Mouse (Mus musculus) kidney, postnatal 0 days (tissue): ENCODE data around the gene Cd180. TPM values are rescaled to one million over a fixed set of nuclear protein-coding genes. Genes with fewer than 3 reads are reported as not detected.

Source experiments
- ATAC-seq: fragments of 200-750 bp; cut with Nextera tagmentation; replicated peaks from 2 replicates; pipeline ENCODE4 v1.8.0; 2017; ENCODE audit warnings: low read depth, moderate number of reproducible peaks, moderate TSS enrichment, moderate library complexity; ENCODE audit not compliant: low FRiP score
- DNase-seq: peaks from one replicate; pipeline ENCODE4 v3.0.0-alpha.2; 2016; ENCODE audit warnings: low spot score
- H3K27ac ChIP-seq: fragments of 300-500 bp; sonication (generic); 2 replicates; pipeline ENCODE4 v1.5.1; 2014; ENCODE audit warnings: mild to moderate bottlenecking
- H3K27me3 ChIP-seq: fragments of 300-500 bp; sonication (generic); 2 replicates; pipeline ENCODE4 v1.6.1; 2014; ENCODE audit warnings: low read length, mixed read lengths; ENCODE audit not compliant: insufficient read depth
- H3K36me3 ChIP-seq: fragments of 300-500 bp; sonication (generic); 2 replicates; pipeline ENCODE4 v1.6.1; 2014; ENCODE audit warnings: low read length, mixed read lengths; ENCODE audit not compliant: insufficient read depth
- H3K4me1 ChIP-seq: fragments of 300-500 bp; sonication (generic); replicated peaks from 2 replicates; pipeline ENCODE4 v1.6.1; 2014; ENCODE audit warnings: antibody characterized with exemption, low read length, mixed read lengths; ENCODE audit not compliant: insufficient read depth
- H3K4me2 ChIP-seq: fragments of 300-500 bp; sonication (generic); 2 replicates; pipeline ENCODE4 v1.6.1; 2014; ENCODE audit warnings: mild to moderate bottlenecking, low read length, moderate library complexity, mixed read lengths
- H3K4me3 ChIP-seq: fragments of 300-500 bp; sonication (generic); replicated peaks from 2 replicates; pipeline ENCODE4 v1.5.1; 2014; ENCODE audit warnings: low read depth, low read length
- H3K9ac ChIP-seq: fragments of 300-500 bp; sonication (generic); 2 replicates; pipeline ENCODE4 v1.6.1; 2014; ENCODE audit warnings: low read depth, low read length
- H3K9me3 ChIP-seq: fragments of 300-500 bp; sonication (generic); replicated peaks from 2 replicates; pipeline ENCODE4 v1.6.1; 2016; ENCODE audit warnings: low read length, inconsistent platforms, mixed read lengths
- CTCF ChIP-seq: IDR thresholded peaks from 2 replicates; pipeline ENCODE4 v1.5.1; 2016; ENCODE audit warnings: antibody characterized with exemption, low read depth, mild to moderate bottlenecking, moderate library complexity
- whole genome bisulfite sequencing: fragments of 180-500 bp; shearing (Covaris S2); extraction: QIAGEN DNeasy Blood & Tissue Kit; methylation state at CpG from one replicate; pipeline ENCODE4 v1.1.7; 2014; 5-methylcytosine and 5-hydroxymethylcytosine counted together
- polyA plus RNA-seq: library from polyadenylated mRNA; unstranded; fragments of >200 nt; fragmentation: Nextera tagmentation; extraction: Ambion mirVana; gene quantifications from 2 replicates; pipeline ENCODE4 v1.2.1, GENCODE M21; 2015

Cd180 gene
- polyA plus RNA-seq, 1 experiment from 2014 or later = 0.51 TPM

DNA sequence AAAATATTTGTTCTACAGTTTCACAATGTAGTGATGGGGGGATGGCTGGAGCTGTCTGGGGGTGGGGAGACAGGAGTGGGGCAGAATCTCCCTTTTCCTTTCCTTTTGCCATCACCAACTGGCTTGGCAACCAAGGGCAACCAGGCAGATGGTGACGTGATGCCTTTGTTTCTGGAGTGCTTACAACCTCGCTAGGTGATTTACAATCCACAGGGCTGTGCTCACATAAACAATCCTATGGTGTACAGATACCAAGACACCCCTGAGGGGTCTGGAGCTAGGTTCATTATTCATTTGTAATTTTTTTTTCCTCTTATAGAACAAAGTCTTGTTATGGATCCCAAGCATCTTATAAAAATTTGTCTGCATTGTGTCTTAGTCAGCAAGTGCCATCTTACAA lies 39.7 kb downstream of the Cd180 start:
- no peaks in the 10 kb centered on the region for H3K9me3 ChIP-seq
- H3K36me3 ChIP-seq = peaks cover 30% of the 10 kb centered on the region
- no peak overlapping the region for H3K27ac ChIP-seq
- H3K9ac ChIP-seq = no peak overlapping the region
- DNase-seq = no peak
- H3K4me2 ChIP-seq = no peak overlapping the region
- TF ChIP-seq CTCF = no peak
- no peak overlapping the region for H3K4me3 ChIP-seq
- no peaks in the 10 kb centered on the region for H3K27me3 ChIP-seq
- WGBS = 55% methylated on average over 2 of the region's 2 CpGs
- H3K4me1 ChIP-seq = no peaks in the 10 kb centered on the region
- ATAC-seq = no peak

DNA sequence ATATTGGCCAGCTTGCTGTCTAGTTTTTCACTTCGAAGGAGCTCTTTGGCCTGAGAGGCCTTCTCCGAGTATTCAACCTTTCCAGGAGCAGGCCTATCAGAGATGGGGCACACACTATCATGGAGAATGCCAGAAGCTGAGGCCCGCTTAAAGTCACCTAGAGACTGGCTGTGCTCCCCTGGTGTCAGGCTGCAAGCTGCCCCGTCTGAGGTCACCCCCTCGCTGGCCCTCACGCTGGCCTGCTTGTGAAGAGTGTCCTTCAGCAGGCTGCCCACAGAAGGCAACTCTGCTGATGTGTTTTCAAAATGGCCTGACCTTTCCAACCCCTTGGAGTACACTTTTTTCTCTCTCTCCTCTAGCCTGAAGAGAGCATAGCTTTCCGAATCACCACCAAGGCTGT lies 44.5 kb downstream of the Cd180 start:
- Histone ChIP-seq H3K4me2 (no peak overlapping the region), H3K27me3 (no peaks in the 10 kb centered on the region), H3K4me3 (no peak overlapping the region), H3K9me3 (no peaks in the 10 kb centered on the region), H3K27ac (no peak overlapping the region), H3K9ac (no peak overlapping the region), H3K36me3 (peaks cover 53% of the 10 kb centered on the region), H3K4me1 (no peaks in the 10 kb centered on the region)
- WGBS = 94% methylated on average over 7 of the region's 7 CpGs
- no peak for TF ChIP-seq CTCF
- no peak for DNase-seq
- ATAC-seq = no peak

DNA sequence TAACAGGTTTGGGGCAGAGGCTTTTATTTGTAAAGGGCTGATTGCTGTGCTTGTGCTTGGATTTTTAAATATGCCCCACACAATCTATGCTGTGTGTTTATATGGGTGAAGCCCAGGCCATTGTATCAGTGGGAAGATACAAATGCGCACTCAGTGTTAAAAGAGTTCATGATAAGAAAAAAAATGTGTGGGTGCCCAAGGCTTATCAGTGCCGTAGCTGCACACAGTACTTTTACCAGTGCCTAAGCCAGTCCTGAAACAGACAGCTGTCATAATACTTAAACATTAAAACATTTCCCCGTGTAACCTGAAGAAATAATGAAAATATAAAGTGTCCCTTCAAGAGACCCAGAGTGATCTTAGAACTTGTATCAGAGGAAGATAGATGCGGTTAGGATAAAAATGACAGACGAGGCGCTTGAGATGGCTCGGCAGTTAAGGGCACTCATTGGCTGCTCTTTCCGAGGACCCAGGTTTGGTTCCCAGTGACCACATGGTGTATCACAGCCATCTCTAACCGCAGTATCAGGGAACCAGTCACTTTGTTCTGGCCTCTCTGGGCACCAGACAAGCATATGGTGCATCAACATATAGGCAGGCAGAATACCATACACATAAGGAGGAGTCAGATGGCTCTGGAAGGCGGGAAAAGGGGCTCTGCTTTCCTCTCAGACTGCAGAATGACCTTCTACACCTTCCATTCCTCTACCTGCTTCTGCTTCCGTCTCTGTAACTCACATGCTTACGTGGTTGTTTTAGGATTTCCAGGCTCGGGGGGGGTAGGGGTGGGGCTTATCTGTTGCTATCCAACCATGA lies 46.6 kb downstream of the Cd180 start:
- ATAC-seq (no peak), DNase-seq (no peak)
- 92% methylated on average over 13 of the region's 13 CpGs for WGBS
- Histone ChIP-seq H3K27ac (no peak overlapping the region), H3K36me3 (peaks cover 50% of the 10 kb centered on the region), H3K9ac (no peak overlapping the region), H3K27me3 (no peaks in the 10 kb centered on the region), H3K4me3 (no peak overlapping the region), H3K9me3 (no peaks in the 10 kb centered on the region), H3K4me1 (no peaks in the 10 kb centered on the region), H3K4me2 (no peak overlapping the region)
- no peak for TF ChIP-seq CTCF

DNA sequence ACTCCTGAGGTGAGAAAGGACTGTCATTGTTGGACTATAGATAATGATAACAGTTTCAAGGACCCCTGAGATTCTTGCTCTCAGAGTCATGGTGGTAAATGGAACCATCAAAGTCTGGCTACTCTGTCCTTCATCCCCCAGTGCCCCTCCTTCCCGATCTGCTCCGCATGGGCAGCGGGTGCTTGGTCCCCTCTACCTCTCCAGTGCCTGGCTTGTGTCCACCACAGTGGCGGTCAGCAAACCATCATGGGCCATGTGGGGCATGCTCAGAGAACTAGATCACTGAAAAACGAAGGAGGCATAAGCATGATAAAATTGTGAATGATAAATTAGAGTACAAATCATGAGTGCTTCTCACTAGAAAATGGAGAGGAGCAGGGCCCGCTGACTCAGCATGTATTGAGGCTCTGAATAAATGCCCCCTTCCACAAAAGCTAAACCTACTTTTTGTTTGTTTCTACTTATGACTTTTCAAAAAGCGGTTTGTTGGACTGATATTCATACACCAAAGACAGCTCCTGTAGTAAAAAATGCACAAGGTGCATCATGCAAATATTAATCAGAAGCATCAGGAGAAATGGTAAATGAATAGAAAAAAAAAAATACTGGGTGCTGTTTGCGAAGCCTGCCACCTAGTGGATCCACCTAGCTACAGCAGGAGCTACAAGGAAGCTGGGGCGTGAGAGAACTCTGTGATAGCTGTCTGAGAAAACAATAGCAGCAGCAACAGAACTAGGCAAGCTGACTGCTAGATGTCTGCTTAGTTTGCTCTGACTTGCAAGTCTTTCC lies 51.3 kb downstream of the Cd180 start:
- no peaks in the 10 kb centered on the region for H3K9me3 ChIP-seq
- DNase-seq = peak; percentile 77
- no peaks in the 10 kb centered on the region for H3K4me1 ChIP-seq
- peaks cover 11% of the 10 kb centered on the region; the same call in 1 of the 2 replicates for H3K36me3 ChIP-seq
- no peak for ATAC-seq
- no peak overlapping the region for H3K4me2 ChIP-seq
- H3K27ac ChIP-seq = no peak overlapping the region
- H3K27me3 ChIP-seq = no peaks in the 10 kb centered on the region
- peak; percentile 87 for TF ChIP-seq CTCF
- H3K9ac ChIP-seq = no peak overlapping the region
- H3K4me3 ChIP-seq = no peak overlapping the region
- 70% methylated on average over 9 of the region's 9 CpGs for WGBS

DNA sequence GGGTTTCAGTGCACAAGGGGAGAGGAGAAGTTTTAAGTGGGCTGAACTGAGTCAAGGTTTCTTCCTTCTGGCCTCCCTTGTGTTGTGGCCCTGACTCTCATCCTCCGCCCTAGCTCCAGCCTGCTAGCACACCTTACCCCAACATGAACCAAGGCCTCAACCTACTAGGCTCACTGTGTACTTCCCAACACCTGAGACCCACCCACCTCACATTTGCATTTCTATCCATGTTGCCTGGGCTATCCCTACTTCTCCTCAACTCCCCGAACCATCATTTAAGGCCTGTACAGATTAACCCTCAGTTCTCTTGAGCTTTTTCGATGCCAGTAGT lies 51.9 kb downstream of the Cd180 start:
- Histone ChIP-seq H3K4me1 (no peaks in the 10 kb centered on the region), H3K36me3 (peaks cover 13% of the 10 kb centered on the region; the same call in 1 of the 2 replicates), H3K4me2 (no peak overlapping the region), H3K9me3 (no peaks in the 10 kb centered on the region), H3K9ac (no peak overlapping the region), H3K4me3 (no peak overlapping the region), H3K27me3 (no peaks in the 10 kb centered on the region), H3K27ac (no peak overlapping the region)
- 96% methylated on average over 3 of the region's 3 CpGs for WGBS
- ATAC-seq (no peak), DNase-seq (no peak)
- no peak; the same call in 1 of the 2 replicates for TF ChIP-seq CTCF

DNA sequence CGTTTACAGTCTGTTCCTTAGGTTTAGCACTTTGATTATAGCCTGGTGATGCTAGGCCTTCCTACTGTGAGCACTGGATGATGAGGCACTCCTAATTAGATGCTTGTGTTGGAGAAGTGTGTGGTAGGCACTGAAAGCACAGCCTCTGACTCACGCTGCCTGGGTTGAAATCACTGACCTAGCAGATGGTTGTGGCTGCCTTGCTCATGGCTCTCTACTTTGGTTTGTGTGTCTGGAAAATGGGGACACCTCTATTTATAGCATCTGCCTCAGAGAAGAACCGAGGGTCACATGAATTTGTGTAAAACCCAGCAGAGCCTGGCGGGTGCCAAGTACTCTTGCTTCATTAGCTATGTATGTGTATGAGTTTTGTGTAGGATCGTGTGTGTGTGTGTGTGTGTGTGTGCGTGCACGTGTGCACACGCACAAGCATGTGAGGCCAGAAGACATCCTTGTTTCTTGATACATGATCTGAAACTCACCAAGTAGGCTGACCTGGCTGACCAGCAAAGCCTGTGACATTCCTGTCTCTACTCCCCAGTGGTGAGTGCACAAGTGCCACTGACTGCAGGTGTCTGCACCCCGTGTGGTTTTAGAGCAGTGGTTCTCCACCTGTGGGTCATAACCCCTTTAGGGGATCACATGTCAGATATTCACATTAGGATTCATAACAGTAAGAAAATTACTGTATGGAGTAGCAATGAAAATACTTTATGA lies 52.4 kb downstream of the Cd180 start:
- no peaks in the 10 kb centered on the region for H3K27me3 ChIP-seq
- ATAC-seq (no peak), DNase-seq (no peak)
- H3K27ac ChIP-seq = no peak overlapping the region
- H3K4me3 ChIP-seq = no peak overlapping the region
- H3K36me3 ChIP-seq = peaks cover 16% of the 10 kb centered on the region
- 87% methylated on average over 9 of the region's 9 CpGs for WGBS
- no peaks in the 10 kb centered on the region for H3K9me3 ChIP-seq
- TF ChIP-seq CTCF = no peak
- H3K4me1 ChIP-seq = no peaks in the 10 kb centered on the region
- no peak overlapping the region for H3K4me2 ChIP-seq
- H3K9ac ChIP-seq = no peak overlapping the region
